Mouse (Mus musculus): ENCODE results near the gene Ftl1.

GRCm38 (mm10) chr7:45435038-45435437 is 24.6 kb downstream of the Ftl1 start:
- TF ChIP-seq CTCF (IDR thresholded peaks at IDR 0.05; ENCODE audit: borderline replicate concordance, control insufficient read depth, extremely low read depth, insufficient read depth, low read length, poor library complexity) (no peak), POLR2A (IDR thresholded peaks at IDR 0.05; ENCODE audit: control insufficient read depth, extremely low read depth, insufficient read depth, low read length, poor library complexity) (no peak)
